Mouse (Mus musculus) embryonic facial prominence, embryonic 11.5 days (tissue): ENCODE measurements around the gene Fuk. TPM values are rescaled to one million over a fixed set of nuclear protein-coding genes. Genes with fewer than 3 reads are reported as not detected.

Source experiments
- ATAC-seq: fragments of 200-750 bp; cut with Nextera tagmentation; replicated peaks from 2 replicates; pipeline ENCODE4 v1.8.0; 2017; ENCODE audit warnings: low read depth; ENCODE audit not compliant: insufficient number of reproducible peaks, low FRiP score, low TSS enrichment
- DNase-seq: peaks from one replicate; pipeline ENCODE4 v3.0.0-alpha.2; 2015; ENCODE audit warnings: low spot score
- H3K27ac ChIP-seq: fragments of 300-500 bp; sonication (generic); replicated peaks from 2 replicates; pipeline ENCODE4 v1.5.1; 2014; ENCODE audit warnings: mild to moderate bottlenecking, low read depth, low read length, control low read depth
- H3K27me3 ChIP-seq: fragments of 300-500 bp; sonication (generic); 2 replicates; pipeline ENCODE4 v1.6.1; 2014; ENCODE audit warnings: mild to moderate bottlenecking, low read length, moderate library complexity, mixed read lengths; ENCODE audit not compliant: control insufficient read depth, insufficient read depth
- H3K36me3 ChIP-seq: fragments of 300-500 bp; sonication (generic); replicated peaks from 2 replicates; pipeline ENCODE4 v1.6.1; 2014; ENCODE audit warnings: low read depth, mild to moderate bottlenecking, low read length, moderate library complexity, mixed read lengths; ENCODE audit not compliant: control insufficient read depth, insufficient read depth
- H3K4me1 ChIP-seq: fragments of 300-500 bp; sonication (generic); 2 replicates; pipeline ENCODE4 v1.6.1; 2014; ENCODE audit warnings: low read length, mixed read lengths; ENCODE audit not compliant: control insufficient read depth, insufficient read depth
- H3K4me2 ChIP-seq: fragments of 300-500 bp; sonication (generic); 2 replicates; pipeline ENCODE4 v1.6.1; 2014; ENCODE audit warnings: low read depth, mild to moderate bottlenecking, control low read depth, low read length, moderate library complexity
- H3K4me3 ChIP-seq: fragments of 300-500 bp; sonication (generic); 2 replicates; pipeline ENCODE4 v1.5.1; 2014; ENCODE audit warnings: low read depth, low read length, control low read depth
- H3K9ac ChIP-seq: fragments of 300-500 bp; sonication (generic); replicated peaks from 2 replicates; pipeline ENCODE4 v1.6.1; 2014; ENCODE audit warnings: mild to moderate bottlenecking, control low read depth, low read length
- H3K9me3 ChIP-seq: fragments of 300-500 bp; sonication (generic); replicated peaks from 2 replicates; pipeline ENCODE4 v1.6.1; 2016; ENCODE audit warnings: mild to moderate bottlenecking, low read length, inconsistent platforms, mixed read lengths; ENCODE audit not compliant: control insufficient read depth
- WGBS: fragments of 180-500 bp; shearing (Covaris S2); extraction: QIAGEN DNeasy Blood & Tissue Kit; methylation state at CpG from one replicate; pipeline ENCODE4 v1.1.7; 2014; 5-methylcytosine and 5-hydroxymethylcytosine counted together
- polyA plus RNA-seq: library from polyadenylated mRNA; unstranded; fragments of >200 nt; fragmentation: Nextera tagmentation; extraction: Ambion mirVana; gene quantifications from 2 replicates; pipeline ENCODE4 v1.2.1, GENCODE M21; 2014

Gene Fuk
- polyA plus RNA-seq: 5.6 and 6.8 TPM in 2 replicates

- peak; percentile 95 for ATAC-seq
- Histone ChIP-seq H3K27ac (no peak within 1 kb of the TSS), H3K4me3 (peak within 1 kb of the TSS; percentile 54), H3K4me2 (peak within 1 kb of the TSS; percentile 37), H3K27me3 (no peaks in the 10 kb centered on the region), H3K9ac (peak within 1 kb of the TSS; percentile 72), H3K9me3 (no peaks in the 10 kb centered on the region), H3K4me1 (no peaks in the 10 kb centered on the region), H3K36me3 (no peaks in the 10 kb centered on the region)
- 2% methylated on average over 30 of the region's 30 CpGs for whole genome bisulfite sequencing
- peak; percentile 91 for DNase-seq
These were observed at the start of gene Fuk for GRCm38 (mm10) chr8:110901839-110902578. TSS of gene Fuk (minus strand) at chr8:110902488.

GRCm38 (mm10) chr8:110950065-110950484 lies 47.8 kb upstream of the Fuk start:
- Histone ChIP-seq H3K9me3 (no peaks in the 10 kb centered on the region), H3K36me3 (no peaks in the 10 kb centered on the region), H3K4me3 (no peak overlapping the region), H3K27me3 (no peaks in the 10 kb centered on the region), H3K4me1 (no peaks in the 10 kb centered on the region), H3K4me2 (no peak overlapping the region), H3K9ac (no peak overlapping the region), H3K27ac (no peak overlapping the region)
- ATAC-seq: no peak
- 81% methylated on average over 17 of the region's 17 CpGs for WGBS
- DNase-seq: no peak

GRCm38 (mm10) chr8:110945716-110946115 lies 43.4 kb upstream of the Fuk start:
- no peaks in the 10 kb centered on the region for H3K9me3 ChIP-seq
- H3K9ac ChIP-seq: no peak overlapping the region
- no peak overlapping the region for H3K4me2 ChIP-seq
- no peak overlapping the region for H3K27ac ChIP-seq
- WGBS: 73% methylated on average over 4 of the region's 4 CpGs
- DNase-seq: no peak
- no peaks in the 10 kb centered on the region for H3K36me3 ChIP-seq
- no peaks in the 10 kb centered on the region for H3K4me1 ChIP-seq
- H3K27me3 ChIP-seq: no peaks in the 10 kb centered on the region
- no peak for ATAC-seq
- no peak overlapping the region for H3K4me3 ChIP-seq

GRCm38 (mm10) chr8:110944276-110944876 lies 42.1 kb upstream of the Fuk start:
- H3K4me3 ChIP-seq: no peak overlapping the region
- H3K36me3 ChIP-seq: no peaks in the 10 kb centered on the region
- no peak overlapping the region for H3K4me2 ChIP-seq
- no peak overlapping the region for H3K27ac ChIP-seq
- H3K4me1 ChIP-seq: no peaks in the 10 kb centered on the region
- H3K9me3 ChIP-seq: no peaks in the 10 kb centered on the region
- WGBS: 87% methylated on average over 7 of the region's 7 CpGs
- no peak overlapping the region for H3K9ac ChIP-seq
- DNase-seq: no peak
- ATAC-seq: no peak
- no peaks in the 10 kb centered on the region for H3K27me3 ChIP-seq

GRCm38 (mm10) chr8:110941453-110941948 lies 39.2 kb upstream of the Fuk start:
- Histone ChIP-seq H3K9me3 (no peaks in the 10 kb centered on the region), H3K4me2 (no peak overlapping the region), H3K4me1 (no peaks in the 10 kb centered on the region), H3K27ac (no peak overlapping the region), H3K36me3 (no peaks in the 10 kb centered on the region), H3K4me3 (no peak overlapping the region), H3K27me3 (no peaks in the 10 kb centered on the region), H3K9ac (no peak overlapping the region)
- ATAC-seq: no peak
- WGBS: 78% methylated on average over 10 of the region's 10 CpGs
- DNase-seq: peak; percentile 12

- Histone ChIP-seq H3K36me3 (no peaks in the 10 kb centered on the region), H3K4me1 (no peaks in the 10 kb centered on the region), H3K27ac (no peak overlapping the region), H3K9ac (no peak overlapping the region), H3K9me3 (no peaks in the 10 kb centered on the region), H3K27me3 (no peaks in the 10 kb centered on the region), H3K4me2 (no peak overlapping the region), H3K4me3 (no peak overlapping the region)
- ATAC-seq (no peak), DNase-seq (no peak)
- WGBS: 89% methylated on average over 15 of the region's 15 CpGs
These were observed 38.6 kb upstream of the Fuk start for GRCm38 (mm10) chr8:110940682-110941452.

- H3K4me2 ChIP-seq: no peak overlapping the region
- H3K9me3 ChIP-seq: no peaks in the 10 kb centered on the region
- no peak overlapping the region for H3K9ac ChIP-seq
- DNase-seq: no peak
- no peak overlapping the region for H3K27ac ChIP-seq
- H3K4me1 ChIP-seq: no peaks in the 10 kb centered on the region
- H3K36me3 ChIP-seq: no peaks in the 10 kb centered on the region
- no peak overlapping the region for H3K4me3 ChIP-seq
- H3K27me3 ChIP-seq: no peaks in the 10 kb centered on the region
- ATAC-seq: peak; percentile 44; the same call in 1 of the 2 replicates
- 76% methylated on average over 6 of the region's 6 CpGs for WGBS
These were observed 36.7 kb upstream of the Fuk start for GRCm38 (mm10) chr8:110938882-110939589.
